Mouse (Mus musculus) T-helper 1 cell (primary cell): ENCODE measurements around the gene Nkx2-5.

ENCODE experiments used
- in situ Hi-C: fragments of 300-600 bp; cut with MboI, MseI; formaldehyde crosslinking; loops from one replicate; pipeline ENCODE4 v1.15.1; 2025; ENCODE audit warnings: high pct_unique_total_duplicates

The Nkx2-5 gene

GRCm38 (mm10) chr17:26844909-26845148, at the start of gene Nkx2-5:
Gene Nkx2-5 (minus strand): TSS chr17:26845009.
- in situ Hi-C loops: loop anchor here (25.0 kb wide), 1 partner anchor 1483 kb away; the partner anchor contains the start of genes Tpsb2 and Tpsg1

GRCm38 (mm10) chr17:26894342-26894741, 49.5 kb upstream of the Nkx2-5 start:
- in situ Hi-C loops: loop anchor here (10.0 kb wide), 1 partner anchor 410 kb away; no protein-coding TSS in a partner anchor

GRCm38 (mm10) chr17:26893492-26893891, 48.7 kb upstream of the Nkx2-5 start:
- in situ Hi-C loops: loop anchor here (10.0 kb wide), 1 partner anchor 409 kb away; no protein-coding TSS in a partner anchor

- in situ Hi-C loops: loop anchor here (10.0 kb wide), 1 partner anchor 408 kb away; no protein-coding TSS in a partner anchor
Observed at GRCm38 (mm10) chr17:26892635-26893375, 48.0 kb upstream of the Nkx2-5 start.

GRCm38 (mm10) chr17:26887926-26888325, 43.1 kb upstream of the Nkx2-5 start:
- in situ Hi-C loops: no loop called here

GRCm38 (mm10) chr17:26886047-26886749, 41.4 kb upstream of the Nkx2-5 start:
- in situ Hi-C loops: no loop called here

GRCm38 (mm10) chr17:26884995-26885926, 40.5 kb upstream of the Nkx2-5 start:
- in situ Hi-C loops: no loop called here

GRCm38 (mm10) chr17:26883585-26883984, 38.8 kb upstream of the Nkx2-5 start:
- in situ Hi-C loops: no loop called here

GRCm38 (mm10) chr17:26882706-26883105, 37.9 kb upstream of the Nkx2-5 start:
- in situ Hi-C loops: no loop called here

- in situ Hi-C loops: loop anchor here (10.0 kb wide), 1 partner anchor 174 kb away; no protein-coding TSS in a partner anchor
Observed at GRCm38 (mm10) chr17:26879235-26879634, 34.4 kb upstream of the Nkx2-5 start.

- in situ Hi-C loops: loop anchor here (10.0 kb wide), 1 partner anchor 173 kb away; no protein-coding TSS in a partner anchor
Observed at GRCm38 (mm10) chr17:26877927-26878326, 33.1 kb upstream of the Nkx2-5 start.

- in situ Hi-C loops: loop anchor here (5.0 to 10.0 kb wide), 2 partner anchors 77 to 170 kb away; no protein-coding TSS in a partner anchor
Observed at GRCm38 (mm10) chr17:26874542-26874941, 29.7 kb upstream of the Nkx2-5 start.

GRCm38 (mm10) chr17:26873502-26873901, 28.7 kb upstream of the Nkx2-5 start:
- in situ Hi-C loops: loop anchor here (5.0 to 10.0 kb wide), 2 partner anchors 76 to 169 kb away; no protein-coding TSS in a partner anchor

- in situ Hi-C loops: loop anchor here (5.0 to 10.0 kb wide), 2 partner anchors 76 to 168 kb away; no protein-coding TSS in a partner anchor
Observed at GRCm38 (mm10) chr17:26872870-26873269, 28.1 kb upstream of the Nkx2-5 start.

GRCm38 (mm10) chr17:26868756-26869155, 23.9 kb upstream of the Nkx2-5 start:
- in situ Hi-C loops: no loop called here

GRCm38 (mm10) chr17:26865156-26865555, 20.3 kb upstream of the Nkx2-5 start:
- in situ Hi-C loops: no loop called here

GRCm38 (mm10) chr17:26864343-26864742, 19.5 kb upstream of the Nkx2-5 start:
- in situ Hi-C loops: no loop called here

- in situ Hi-C loops: no loop called here
Observed at GRCm38 (mm10) chr17:26861793-26862192, 17.0 kb upstream of the Nkx2-5 start.

- in situ Hi-C loops: no loop called here
Observed at GRCm38 (mm10) chr17:26861383-26861782, 16.6 kb upstream of the Nkx2-5 start.

- in situ Hi-C loops: no loop called here
Observed at GRCm38 (mm10) chr17:26860906-26861305, 16.1 kb upstream of the Nkx2-5 start.

GRCm38 (mm10) chr17:26852262-26852661, 7.5 kb upstream of the Nkx2-5 start:
- in situ Hi-C loops: no loop called here

GRCm38 (mm10) chr17:26851136-26851460, 6.3 kb upstream of the Nkx2-5 start:
- in situ Hi-C loops: no loop called here
